In genomic region chr1:77516203-77516991, GRCm38 (mm10) we compare ENCODE assay signal across 8 mouse cellular contexts. TPM values are rescaled to one million over a fixed set of nuclear protein-coding genes. Genes with fewer than 3 reads are reported as not detected.
DNase-seq lines count a peak whose midpoint lies in the region; ATAC-seq and TF ChIP-seq lines count a peak whose summit lies in the region.

No protein-coding gene starts in this region.

- WGBS in forebrain, embryonic 13.5 days, result under 1% methylated on average over 36 of the region's 36 CpGs
- WGBS in heart, postnatal 0 days, result 2% methylated on average over 36 of the region's 36 CpGs
- WGBS in liver, embryonic 15.5 days (ENCODE audit: insufficient replicate concordance), result 2% methylated on average over 36 of the region's 36 CpGs
- WGBS in neural tube, embryonic 11.5 days, result 3% methylated on average over 36 of the region's 36 CpGs
- WGBS in stomach, embryonic 16.5 days, result 2% methylated on average over 36 of the region's 36 CpGs

- H3K4me2 ChIP-seq in forebrain, embryonic 13.5 days, result peak overlapping the region; percentile 95
- H3K4me2 ChIP-seq in heart, postnatal 0 days (ENCODE audit: low read depth, low read length), result peak overlapping the region; percentile 86
- H3K4me2 ChIP-seq in liver, embryonic 15.5 days, result peak overlapping the region; percentile 72
- H3K4me2 ChIP-seq in neural tube, embryonic 11.5 days (ENCODE audit: low read depth), result peak overlapping the region; percentile 96
- peak overlapping the region; percentile 96 for H3K4me2 ChIP-seq in stomach, embryonic 16.5 days (ENCODE audit: low read depth, low read length)

- peak overlapping the region; percentile 87 for H3K4me3 ChIP-seq in forebrain, embryonic 13.5 days
- H3K4me3 ChIP-seq in heart, postnatal 0 days (ENCODE audit: low read depth, low read length), result peak overlapping the region; percentile 78
- peak overlapping the region; percentile 53 for H3K4me3 ChIP-seq in liver, embryonic 15.5 days (replicated peaks)
- peak overlapping the region; percentile 46 for H3K4me3 ChIP-seq in neural tube, embryonic 11.5 days (ENCODE audit: low read depth, low read length)
- peak overlapping the region; percentile 77 for H3K4me3 ChIP-seq in stomach, embryonic 16.5 days (replicated peaks; ENCODE audit: low read length)

- peak; percentile 8 for DNase-seq in CD4-positive helper T cell, adult 2 months (ENCODE audit: low read depth, low spot score)
- DNase-seq in c-Kit-positive CD71-positive TER-119-positive erythroid progenitor cells, embryonic 14.5 days (ENCODE audit: low spot score), result peak; percentile 42
- DNase-seq in heart, postnatal 0 days (ENCODE audit: low spot score), result peak; percentile 79
- DNase-seq in kidney, postnatal 4 days, result peak; percentile 97
- peak; percentile 94 for DNase-seq in neural tube, embryonic 11.5 days (ENCODE audit: low spot score)

- no peaks in the 10 kb centered on the region for H3K9me3 ChIP-seq in forebrain, embryonic 13.5 days (replicated peaks)
- H3K9me3 ChIP-seq in heart, postnatal 0 days (replicated peaks; ENCODE audit: control insufficient read depth, low read length), result no peaks in the 10 kb centered on the region
- H3K9me3 ChIP-seq in liver, embryonic 15.5 days (replicated peaks), result no peaks in the 10 kb centered on the region
- no peaks in the 10 kb centered on the region for H3K9me3 ChIP-seq in neural tube, embryonic 11.5 days (ENCODE audit: control insufficient read depth, low read length)
- no peaks in the 10 kb centered on the region for H3K9me3 ChIP-seq in stomach, embryonic 16.5 days (replicated peaks; ENCODE audit: control insufficient read depth, low read length)

- H3K36me3 ChIP-seq in forebrain, embryonic 13.5 days (ENCODE audit: poor library complexity, severe bottlenecking), result no peaks in the 10 kb centered on the region
- no peaks in the 10 kb centered on the region for H3K36me3 ChIP-seq in heart, postnatal 0 days (replicated peaks; ENCODE audit: control insufficient read depth, insufficient read depth, low read length)
- H3K36me3 ChIP-seq in liver, embryonic 15.5 days (replicated peaks), result no peaks in the 10 kb centered on the region
- H3K36me3 ChIP-seq in neural tube, embryonic 11.5 days (ENCODE audit: control insufficient read depth, insufficient read depth, low read length), result no peaks in the 10 kb centered on the region
- H3K36me3 ChIP-seq in stomach, embryonic 16.5 days (ENCODE audit: control insufficient read depth, insufficient read depth, low read length), result no peaks in the 10 kb centered on the region

- H3K9ac ChIP-seq in forebrain, embryonic 13.5 days, result peak overlapping the region; percentile 90
- no peak overlapping the region; the same call in 1 of the 2 replicates for H3K9ac ChIP-seq in heart, postnatal 0 days (replicated peaks; ENCODE audit: low read depth, low read length)
- no peak overlapping the region for H3K9ac ChIP-seq in liver, embryonic 15.5 days
- H3K9ac ChIP-seq in neural tube, embryonic 11.5 days (ENCODE audit: low read length), result peak overlapping the region; percentile 48
- peak overlapping the region; percentile 75 for H3K9ac ChIP-seq in stomach, embryonic 16.5 days (ENCODE audit: low read length)

- TF ChIP-seq EP300 in heart, postnatal 0 days (IDR thresholded peaks at IDR 0.05; ENCODE audit: low read depth), result no peak

- peak; percentile 52 for ATAC-seq in forebrain, embryonic 13.5 days
- peak; percentile 47 for ATAC-seq in heart, postnatal 0 days (ENCODE audit: insufficient read depth, low read depth)
- no peak for ATAC-seq in liver, embryonic 15.5 days (ENCODE audit: insufficient read depth)
- peak; percentile 13 for ATAC-seq in neural tube, embryonic 11.5 days (ENCODE audit: insufficient read depth, low FRiP score, low TSS enrichment)
- ATAC-seq in stomach, embryonic 16.5 days (ENCODE audit: insufficient read depth, low FRiP score), result peak; percentile 41; the same call in 1 of the 2 replicates

- peaks cover 28% of the 10 kb centered on the region for H3K4me1 ChIP-seq in forebrain, embryonic 13.5 days
- H3K4me1 ChIP-seq in heart, postnatal 0 days (ENCODE audit: control insufficient read depth, insufficient read depth), result peaks cover 11% of the 10 kb centered on the region; the same call in 1 of the 2 replicates
- H3K4me1 ChIP-seq in liver, embryonic 15.5 days (replicated peaks), result peaks cover 16% of the 10 kb centered on the region
- peaks cover 3% of the 10 kb centered on the region; the same call in 1 of the 2 replicates for H3K4me1 ChIP-seq in neural tube, embryonic 11.5 days (ENCODE audit: control insufficient read depth, insufficient read depth, low read length)
- H3K4me1 ChIP-seq in stomach, embryonic 16.5 days (ENCODE audit: control insufficient read depth, insufficient read depth, low read length), result peaks cover 19% of the 10 kb centered on the region; the same call in 1 of the 2 replicates

- peak; percentile 94 for TF ChIP-seq CTCF in heart, postnatal 0 days (IDR thresholded peaks at IDR 0.05; ENCODE audit: low read depth)

- peak overlapping the region; percentile 82 for H3K27ac ChIP-seq in forebrain, embryonic 13.5 days
- H3K27ac ChIP-seq in heart, postnatal 0 days (ENCODE audit: low read depth), result no peak overlapping the region
- no peak overlapping the region for H3K27ac ChIP-seq in liver, embryonic 15.5 days (replicated peaks)
- H3K27ac ChIP-seq in neural tube, embryonic 11.5 days (ENCODE audit: low read depth, low read length), result no peak overlapping the region
- H3K27ac ChIP-seq in stomach, embryonic 16.5 days (ENCODE audit: low read length), result 0 out of 2 replicates have a peak overlapping the region, but pooled peaks have one; percentile 56

- no peaks in the 10 kb centered on the region for H3K27me3 ChIP-seq in forebrain, embryonic 13.5 days
- H3K27me3 ChIP-seq in heart, postnatal 0 days (ENCODE audit: control insufficient read depth, insufficient read depth, low read length), result peaks cover 12% of the 10 kb centered on the region; the same call in 1 of the 2 replicates
- H3K27me3 ChIP-seq in liver, embryonic 15.5 days, result peaks cover 55% of the 10 kb centered on the region
- H3K27me3 ChIP-seq in neural tube, embryonic 11.5 days (ENCODE audit: control insufficient read depth, insufficient read depth, low read length), result no peaks in the 10 kb centered on the region
- H3K27me3 ChIP-seq in stomach, embryonic 16.5 days (ENCODE audit: control insufficient read depth, insufficient read depth, low read length), result peaks cover 9% of the 10 kb centered on the region

RNA-seq across cellular contexts. Expression of gene Epha4, which starts 1.5 kb away (rescaled TPM):
- polyA plus RNA-seq in forebrain, embryonic 13.5 days (2015; fragmentation: Nextera tagmentation; extraction: Ambion mirVana), result 80.7 and 83.6 TPM in 2 replicates
- 20.3 and 27.3 TPM in 2 replicates for total RNA-seq in heart, postnatal 0 days (2014; rRNA removed; ENCODE audit: low replicate concordance)
- polyA plus RNA-seq in heart, postnatal 0 days (2015; fragmentation: Nextera tagmentation; extraction: Ambion mirVana), result 8.5 TPM in 2 replicates
- polyA plus RNA-seq in liver, embryonic 15.5 days (2015; fragmentation: Nextera tagmentation; extraction: Ambion mirVana), result 0.31 TPM in 2 replicates
- 23.1 and 26.6 TPM in 2 replicates for polyA plus RNA-seq in neural tube, embryonic 11.5 days (2014; fragmentation: Nextera tagmentation; extraction: Ambion mirVana)
- polyA plus RNA-seq in stomach, embryonic 16.5 days (2015; fragmentation: Nextera tagmentation; extraction: Ambion mirVana), result 11.8 and 12.0 TPM in 2 replicates

Comparison
In these comparisons a context has a peak if more than half of its experiments do, and no peak if none do; other contexts are left out.
1. DNase-seq: peak in every context shown above with its lines; median percentile 97 in kidney, postnatal 4 days; 94 in neural tube, embryonic 11.5 days; 79 in heart, postnatal 0 days; 42 in c-Kit-positive CD71-positive TER-119-positive erythroid progenitor cells, embryonic 14.5 days; 8 in CD4-positive helper T cell, adult 2 months.
2. H3K27ac ChIP-seq: peak in forebrain, embryonic 13.5 days (single experiment) and stomach, embryonic 16.5 days (single experiment); none in heart, postnatal 0 days (single experiment), liver, embryonic 15.5 days (single experiment) and neural tube, embryonic 11.5 days (single experiment).
3. H3K9ac ChIP-seq: peak in forebrain, embryonic 13.5 days (single experiment), neural tube, embryonic 11.5 days (single experiment) and stomach, embryonic 16.5 days (single experiment); none in heart, postnatal 0 days (single experiment) and liver, embryonic 15.5 days (single experiment).
4. Peak in every context shown above with its lines, with median percentiles within 50 percentile points of each other: H3K4me2 ChIP-seq and H3K4me3 ChIP-seq.